Mouse (Mus musculus) embryonic facial prominence, embryonic 11.5 days (tissue): ENCODE measurements at regions not wholly inside any gene's neighbourhood (a gene's known extent, or its start where the extent isn't known, plus 50 kb on each side); places are given as distances from the start of the nearest gene placed in this dataset.

Source experiments
- ATAC-seq: fragments of 200-750 bp; cut with Nextera tagmentation; replicated peaks from 2 replicates; pipeline ENCODE4 v1.8.0; 2017; ENCODE audit warnings: low read depth; ENCODE audit not compliant: insufficient number of reproducible peaks, low FRiP score, low TSS enrichment
- DNase-seq: peaks from one replicate; pipeline ENCODE4 v3.0.0-alpha.2; 2015; ENCODE audit warnings: low spot score
- H3K27ac ChIP-seq: fragments of 300-500 bp; sonication (generic); replicated peaks from 2 replicates; pipeline ENCODE4 v1.5.1; 2014; ENCODE audit warnings: mild to moderate bottlenecking, low read depth, low read length, control low read depth
- H3K27me3 ChIP-seq: fragments of 300-500 bp; sonication (generic); 2 replicates; pipeline ENCODE4 v1.6.1; 2014; ENCODE audit warnings: mild to moderate bottlenecking, low read length, moderate library complexity, mixed read lengths; ENCODE audit not compliant: control insufficient read depth, insufficient read depth
- H3K36me3 ChIP-seq: fragments of 300-500 bp; sonication (generic); replicated peaks from 2 replicates; pipeline ENCODE4 v1.6.1; 2014; ENCODE audit warnings: low read depth, mild to moderate bottlenecking, low read length, moderate library complexity, mixed read lengths; ENCODE audit not compliant: control insufficient read depth, insufficient read depth
- H3K4me1 ChIP-seq: fragments of 300-500 bp; sonication (generic); 2 replicates; pipeline ENCODE4 v1.6.1; 2014; ENCODE audit warnings: low read length, mixed read lengths; ENCODE audit not compliant: control insufficient read depth, insufficient read depth
- H3K4me2 ChIP-seq: fragments of 300-500 bp; sonication (generic); 2 replicates; pipeline ENCODE4 v1.6.1; 2014; ENCODE audit warnings: low read depth, mild to moderate bottlenecking, control low read depth, low read length, moderate library complexity
- H3K4me3 ChIP-seq: fragments of 300-500 bp; sonication (generic); 2 replicates; pipeline ENCODE4 v1.5.1; 2014; ENCODE audit warnings: low read depth, low read length, control low read depth
- H3K9ac ChIP-seq: fragments of 300-500 bp; sonication (generic); replicated peaks from 2 replicates; pipeline ENCODE4 v1.6.1; 2014; ENCODE audit warnings: mild to moderate bottlenecking, control low read depth, low read length
- H3K9me3 ChIP-seq: fragments of 300-500 bp; sonication (generic); replicated peaks from 2 replicates; pipeline ENCODE4 v1.6.1; 2016; ENCODE audit warnings: mild to moderate bottlenecking, low read length, inconsistent platforms, mixed read lengths; ENCODE audit not compliant: control insufficient read depth
- WGBS: fragments of 180-500 bp; shearing (Covaris S2); extraction: QIAGEN DNeasy Blood & Tissue Kit; methylation state at CpG from one replicate; pipeline ENCODE4 v1.1.7; 2014; 5-methylcytosine and 5-hydroxymethylcytosine counted together

GRCm38 (mm10) chr3:50929013-50929412 lies 295.2 kb upstream of the Noct start:
- Histone ChIP-seq H3K27me3 (no peaks in the 10 kb centered on the region), H3K4me2 (no peak overlapping the region), H3K4me1 (no peaks in the 10 kb centered on the region), H3K4me3 (no peak overlapping the region), H3K9me3 (no peaks in the 10 kb centered on the region), H3K36me3 (no peaks in the 10 kb centered on the region), H3K27ac (no peak overlapping the region), H3K9ac (no peak overlapping the region)
- ATAC-seq (no peak), DNase-seq (no peak)
- 83% methylated on average over 1 of the region's 1 CpGs for WGBS

- H3K27me3 ChIP-seq = no peaks in the 10 kb centered on the region
- H3K4me3 ChIP-seq = no peak overlapping the region
- no peaks in the 10 kb centered on the region for H3K4me1 ChIP-seq
- H3K9ac ChIP-seq = no peak overlapping the region
- WGBS = 85% methylated on average over 10 of the region's 10 CpGs
- H3K9me3 ChIP-seq = no peaks in the 10 kb centered on the region
- H3K36me3 ChIP-seq = no peaks in the 10 kb centered on the region
- H3K27ac ChIP-seq = no peak overlapping the region
- H3K4me2 ChIP-seq = no peak overlapping the region
- ATAC-seq (no peak), DNase-seq (no peak)
Observed at GRCm38 (mm10) chr3:50932397-50933089, 291.7 kb upstream of the Noct start.

- ATAC-seq (no peak), DNase-seq (no peak)
- WGBS = 79% methylated on average over 3 of the region's 3 CpGs
Observed at GRCm38 (mm10) chr3:50933090-50933443, 291.2 kb upstream of the Noct start.

GRCm38 (mm10) chr3:50939602-50940001 lies 284.6 kb upstream of the Noct start:
- Histone ChIP-seq H3K36me3 (no peaks in the 10 kb centered on the region), H3K9ac (no peak overlapping the region), H3K4me1 (no peaks in the 10 kb centered on the region), H3K4me2 (no peak overlapping the region), H3K27me3 (no peaks in the 10 kb centered on the region), H3K4me3 (no peak overlapping the region), H3K27ac (no peak overlapping the region), H3K9me3 (no peaks in the 10 kb centered on the region)
- ATAC-seq = no peak
- WGBS = 89% methylated on average over 5 of the region's 5 CpGs
- no peak for DNase-seq

More at GRCm38 (mm10) chr3:50933090-50933443, 291.2 kb upstream of the Noct start:
- no peaks in the 10 kb centered on the region for H3K4me1 ChIP-seq
- H3K4me2 ChIP-seq = no peak overlapping the region
- no peaks in the 10 kb centered on the region for H3K36me3 ChIP-seq
- no peak overlapping the region for H3K27ac ChIP-seq
- H3K4me3 ChIP-seq = no peak overlapping the region
- no peak overlapping the region for H3K9ac ChIP-seq
- no peaks in the 10 kb centered on the region for H3K9me3 ChIP-seq
- no peaks in the 10 kb centered on the region for H3K27me3 ChIP-seq

- 63% methylated on average over 3 of the region's 3 CpGs for WGBS
- Histone ChIP-seq H3K4me3 (no peak overlapping the region), H3K27ac (no peak overlapping the region), H3K4me1 (no peaks in the 10 kb centered on the region), H3K9ac (no peak overlapping the region), H3K36me3 (no peaks in the 10 kb centered on the region), H3K4me2 (no peak overlapping the region), H3K9me3 (no peaks in the 10 kb centered on the region), H3K27me3 (no peaks in the 10 kb centered on the region)
- ATAC-seq = no peak
- no peak for DNase-seq
Observed at GRCm38 (mm10) chr3:50940656-50941055, 283.6 kb upstream of the Noct start.

GRCm38 (mm10) chr3:50953456-50953855 lies 270.8 kb upstream of the Noct start:
- no peak overlapping the region for H3K9ac ChIP-seq
- no peaks in the 10 kb centered on the region for H3K36me3 ChIP-seq
- 80% methylated on average over 6 of the region's 6 CpGs for WGBS
- ATAC-seq (no peak), DNase-seq (no peak)
- H3K4me1 ChIP-seq = no peaks in the 10 kb centered on the region
- no peak overlapping the region for H3K4me2 ChIP-seq
- H3K9me3 ChIP-seq = no peaks in the 10 kb centered on the region
- no peak overlapping the region for H3K4me3 ChIP-seq
- H3K27me3 ChIP-seq = no peaks in the 10 kb centered on the region
- H3K27ac ChIP-seq = no peak overlapping the region

GRCm38 (mm10) chr3:50970386-50970785 lies 253.9 kb upstream of the Noct start:
- no peak overlapping the region for H3K9ac ChIP-seq
- no peak overlapping the region for H3K27ac ChIP-seq
- no peak overlapping the region for H3K4me2 ChIP-seq
- WGBS = 88% methylated on average over 2 of the region's 2 CpGs
- no peaks in the 10 kb centered on the region for H3K27me3 ChIP-seq
- H3K36me3 ChIP-seq = no peaks in the 10 kb centered on the region
- DNase-seq (no peak), ATAC-seq (no peak)
- no peaks in the 10 kb centered on the region for H3K9me3 ChIP-seq
- H3K4me1 ChIP-seq = no peaks in the 10 kb centered on the region
- H3K4me3 ChIP-seq = no peak overlapping the region

GRCm38 (mm10) chr3:50973081-50973480 lies 251.2 kb upstream of the Noct start:
- Histone ChIP-seq H3K27me3 (no peaks in the 10 kb centered on the region), H3K4me1 (no peaks in the 10 kb centered on the region), H3K4me3 (no peak overlapping the region), H3K9me3 (no peaks in the 10 kb centered on the region), H3K27ac (no peak overlapping the region), H3K36me3 (no peaks in the 10 kb centered on the region), H3K9ac (no peak overlapping the region), H3K4me2 (no peak overlapping the region)
- 87% methylated on average over 6 of the region's 6 CpGs for WGBS
- no peak for DNase-seq
- ATAC-seq = no peak
